Mouse (Mus musculus): Measurements from ENCODE around the gene L3mbtl1. TPM values are rescaled to one million over a fixed set of nuclear protein-coding genes. Genes with fewer than 3 reads are reported as not detected.

The L3mbtl1 gene
- polyA plus RNA-seq, 1 experiment from 2014 or later: 0.09 TPM

DNA sequence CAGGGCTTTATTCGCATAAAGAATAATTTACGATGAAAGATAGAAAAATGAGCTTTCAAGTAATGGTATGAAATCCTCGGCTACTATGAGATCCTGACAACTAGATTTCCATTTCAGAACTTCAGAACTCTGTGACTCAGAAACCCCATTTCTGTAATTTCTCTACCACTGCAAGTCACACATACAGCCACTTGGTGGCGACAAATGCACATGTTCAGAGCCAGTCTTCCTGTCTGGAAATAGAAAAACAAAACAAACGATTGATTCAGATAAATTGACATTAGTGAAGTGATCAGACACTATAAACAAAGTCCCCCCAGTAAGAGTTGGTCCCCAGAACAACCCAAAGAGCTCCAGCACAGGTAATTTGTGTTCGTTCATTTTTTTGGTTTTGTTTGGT lies 21.1 kb upstream of the L3mbtl1 start:
- Histone ChIP-seq H3K9me3 (ENCODE audit: control insufficient read depth, low read length) (no peaks in the 10 kb centered on the region), H3K27me3 (ENCODE audit: control insufficient read depth, insufficient read depth, low read depth, low read length) (no peaks in the 10 kb centered on the region; the same call in 1 of the 2 replicates), H3K4me3 (ENCODE audit: low read length) (no peak overlapping the region), H3K4me2 (ENCODE audit: low read depth, low read length) (0 out of 2 replicates have a peak overlapping the region, but pooled peaks have one; percentile 10), H3K4me1 (replicated peaks; ENCODE audit: control insufficient read depth, insufficient read depth, low read length) (no peaks in the 10 kb centered on the region), H3K36me3 (ENCODE audit: control insufficient read depth, insufficient read depth, low read length) (no peaks in the 10 kb centered on the region), H3K9ac (ENCODE audit: low read length) (no peak overlapping the region), H3K27ac (ENCODE audit: low read length) (no peak overlapping the region)
- WGBS: 11% methylated on average over 6 of the region's 6 CpGs
- peak; percentile 23; the same call in 1 of the 2 replicates for ATAC-seq (ENCODE audit: low read depth)

DNA sequence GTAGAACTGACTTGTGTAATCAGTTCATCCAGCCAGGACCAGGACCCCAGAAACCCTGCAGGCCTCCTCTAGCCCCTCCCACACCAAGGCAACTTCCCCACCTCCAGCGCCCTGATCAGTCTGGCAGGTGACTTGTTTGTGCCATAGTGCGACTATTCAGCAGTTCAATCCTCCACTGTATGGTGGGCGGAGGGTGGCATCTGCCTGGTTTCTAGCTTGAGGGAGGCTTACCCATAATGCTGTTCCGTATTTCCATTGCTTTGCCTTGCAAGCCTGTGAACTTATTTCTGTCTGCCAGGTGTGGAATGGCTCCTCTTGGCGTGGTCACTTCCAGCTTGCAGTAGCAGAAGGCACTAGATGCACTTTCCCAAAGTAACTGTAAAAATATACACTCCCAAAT lies 20.4 kb upstream of the L3mbtl1 start:
- no peaks in the 10 kb centered on the region for H3K9me3 ChIP-seq (ENCODE audit: control insufficient read depth, low read length)
- H3K4me3 ChIP-seq (ENCODE audit: low read length): no peak overlapping the region
- H3K4me2 ChIP-seq (ENCODE audit: low read depth, low read length): no peak overlapping the region
- no peak overlapping the region for H3K27ac ChIP-seq (ENCODE audit: low read length)
- no peak overlapping the region for H3K9ac ChIP-seq (ENCODE audit: low read length)
- 59% methylated on average over 5 of the region's 5 CpGs for WGBS
- no peaks in the 10 kb centered on the region; the same call in 1 of the 2 replicates for H3K27me3 ChIP-seq (ENCODE audit: control insufficient read depth, insufficient read depth, low read depth, low read length)
- no peaks in the 10 kb centered on the region for H3K36me3 ChIP-seq (ENCODE audit: control insufficient read depth, insufficient read depth, low read length)
- H3K4me1 ChIP-seq (replicated peaks; ENCODE audit: control insufficient read depth, insufficient read depth, low read length): no peaks in the 10 kb centered on the region
- no peak for ATAC-seq (ENCODE audit: low read depth)

GRCm38 (mm10) chr2:162924126-162924525 lies 19.1 kb upstream of the L3mbtl1 start:
- no peaks in the 10 kb centered on the region for H3K4me1 ChIP-seq (replicated peaks; ENCODE audit: control insufficient read depth, insufficient read depth, low read length)
- no peaks in the 10 kb centered on the region for H3K9me3 ChIP-seq (ENCODE audit: control insufficient read depth, low read length)
- ATAC-seq (ENCODE audit: low read depth): no peak
- 79% methylated on average over 5 of the region's 5 CpGs for WGBS
- H3K4me2 ChIP-seq (ENCODE audit: low read depth, low read length): no peak overlapping the region
- no peak overlapping the region for H3K27ac ChIP-seq (ENCODE audit: low read length)
- H3K4me3 ChIP-seq (ENCODE audit: low read length): no peak overlapping the region
- no peaks in the 10 kb centered on the region; the same call in 1 of the 2 replicates for H3K27me3 ChIP-seq (ENCODE audit: control insufficient read depth, insufficient read depth, low read depth, low read length)
- no peak overlapping the region for H3K9ac ChIP-seq (ENCODE audit: low read length)
- H3K36me3 ChIP-seq (ENCODE audit: control insufficient read depth, insufficient read depth, low read length): no peaks in the 10 kb centered on the region

- peaks cover 11% of the 10 kb centered on the region for H3K4me1 ChIP-seq (replicated peaks; ENCODE audit: control insufficient read depth, insufficient read depth, low read length)
- H3K36me3 ChIP-seq (ENCODE audit: control insufficient read depth, insufficient read depth, low read length): no peaks in the 10 kb centered on the region
- H3K4me2 ChIP-seq (ENCODE audit: low read depth, low read length): no peak overlapping the region
- H3K27ac ChIP-seq (ENCODE audit: low read length): no peak overlapping the region
- WGBS: 60% methylated on average over 3 of the region's 3 CpGs
- no peak for ATAC-seq (ENCODE audit: low read depth)
- no peak overlapping the region for H3K9ac ChIP-seq (ENCODE audit: low read length)
- no peaks in the 10 kb centered on the region for H3K9me3 ChIP-seq (ENCODE audit: control insufficient read depth, low read length)
- no peaks in the 10 kb centered on the region; the same call in 1 of the 2 replicates for H3K27me3 ChIP-seq (ENCODE audit: control insufficient read depth, insufficient read depth, low read depth, low read length)
- H3K4me3 ChIP-seq (ENCODE audit: low read length): no peak overlapping the region
Measured at GRCm38 (mm10) chr2:162927918-162928585, 15.2 kb upstream of the L3mbtl1 start.

- Histone ChIP-seq H3K36me3 (ENCODE audit: control insufficient read depth, insufficient read depth, low read length) (peaks cover 14% of the 10 kb centered on the region), H3K9ac (ENCODE audit: low read length) (no peak overlapping the region; the same call in 1 of the 2 replicates), H3K27ac (ENCODE audit: low read length) (no peak overlapping the region), H3K9me3 (ENCODE audit: control insufficient read depth, low read length) (no peaks in the 10 kb centered on the region), H3K27me3 (ENCODE audit: control insufficient read depth, insufficient read depth, low read depth, low read length) (no peaks in the 10 kb centered on the region; the same call in 1 of the 2 replicates), H3K4me2 (ENCODE audit: low read depth, low read length) (peak overlapping the region; percentile 85), H3K4me1 (replicated peaks; ENCODE audit: control insufficient read depth, insufficient read depth, low read length) (peaks cover 16% of the 10 kb centered on the region), H3K4me3 (ENCODE audit: low read length) (no peak overlapping the region)
- no peak for ATAC-seq (ENCODE audit: low read depth)
- WGBS: 28% methylated on average over 3 of the region's 3 CpGs
Measured at GRCm38 (mm10) chr2:162929704-162930103, 13.6 kb upstream of the L3mbtl1 start.

DNA sequence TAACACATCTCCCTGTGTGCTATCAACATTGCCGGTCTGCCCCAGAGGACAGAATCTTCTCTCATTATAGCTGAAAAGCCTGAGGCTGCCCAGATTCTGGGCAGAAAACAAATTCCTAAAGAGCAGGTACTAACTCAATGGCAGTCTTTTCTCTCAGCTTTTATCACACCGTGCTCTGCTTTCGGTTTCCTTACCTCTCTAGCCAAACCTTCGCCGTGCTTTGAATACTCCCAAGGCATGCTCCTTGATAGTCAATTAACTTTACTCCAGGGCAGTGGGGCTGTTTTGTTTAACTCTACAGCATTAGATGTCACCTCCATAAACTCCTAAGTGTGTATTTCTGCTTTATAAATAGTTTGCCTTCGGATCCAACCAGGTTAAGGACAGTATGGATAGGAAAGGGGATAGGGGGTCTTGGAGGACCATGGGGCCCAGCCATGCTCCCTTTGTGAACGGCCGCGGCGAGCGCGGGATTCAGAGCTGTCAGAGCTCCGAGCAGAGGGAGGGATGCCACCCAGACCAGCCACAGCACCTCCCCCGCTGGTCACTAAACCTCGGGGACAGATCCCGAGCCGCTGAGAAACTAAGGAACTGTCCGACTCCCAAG lies 12.7 kb upstream of the L3mbtl1 start:
- Histone ChIP-seq H3K4me1 (replicated peaks; ENCODE audit: control insufficient read depth, insufficient read depth, low read length) (peaks cover 16% of the 10 kb centered on the region), H3K4me2 (ENCODE audit: low read depth, low read length) (peak overlapping the region; percentile 85), H3K9me3 (ENCODE audit: control insufficient read depth, low read length) (no peaks in the 10 kb centered on the region), H3K4me3 (ENCODE audit: low read length) (peak overlapping the region; percentile 98), H3K9ac (ENCODE audit: low read length) (peak overlapping the region; percentile 100), H3K36me3 (ENCODE audit: control insufficient read depth, insufficient read depth, low read length) (peaks cover 18% of the 10 kb centered on the region), H3K27ac (ENCODE audit: low read length) (peak overlapping the region; percentile 97), H3K27me3 (ENCODE audit: control insufficient read depth, insufficient read depth, low read depth, low read length) (no peaks in the 10 kb centered on the region; the same call in 1 of the 2 replicates)
- WGBS: under 1% methylated on average over 18 of the region's 18 CpGs
- ATAC-seq (ENCODE audit: low read depth): peak; percentile 4; the same call in 1 of the 2 replicates

DNA sequence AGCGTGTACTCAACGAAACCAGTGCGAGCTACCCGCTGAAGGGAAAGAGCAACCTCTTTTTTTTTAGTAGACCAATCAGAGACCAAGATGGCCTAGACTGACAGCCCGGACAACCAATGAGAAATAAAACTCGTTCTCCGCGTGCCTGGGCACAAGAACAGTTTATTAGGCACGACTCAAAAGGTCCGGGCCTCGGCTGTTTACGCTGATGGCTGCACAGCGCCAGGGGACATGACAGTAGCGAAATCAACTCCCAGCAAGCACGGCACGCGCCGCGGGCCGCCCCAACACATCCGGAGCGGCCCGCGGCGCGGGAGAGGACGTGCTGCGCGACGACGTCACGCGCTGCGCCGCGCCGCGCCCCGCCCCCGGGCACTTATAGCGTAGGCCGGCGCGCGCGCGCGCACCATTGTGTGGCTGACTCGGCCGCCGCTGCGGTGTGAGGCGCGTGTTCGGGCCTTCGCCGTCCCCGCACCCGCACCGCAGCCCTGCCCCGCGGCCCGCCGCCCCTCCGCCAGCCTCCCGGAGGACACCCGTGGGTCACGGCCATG lies 12.1 kb upstream of the L3mbtl1 start, which contains the start of gene Srsf6:
Gene Srsf6, plus strand, starts transcription at position 406 of the 551 bp plus-strand sequence.
- peak; percentile 96 for ATAC-seq (ENCODE audit: low read depth)
- under 1% methylated on average over 35 of the region's 68 CpGs for WGBS
- no peaks in the 10 kb centered on the region; the same call in 1 of the 2 replicates for H3K27me3 ChIP-seq (ENCODE audit: control insufficient read depth, insufficient read depth, low read depth, low read length)
- peaks cover 20% of the 10 kb centered on the region for H3K36me3 ChIP-seq (ENCODE audit: control insufficient read depth, insufficient read depth, low read length)
- peak within 1 kb of the TSS; percentile 100 for H3K9ac ChIP-seq (ENCODE audit: low read length)
- peak within 1 kb of the TSS; percentile 97 for H3K27ac ChIP-seq (ENCODE audit: low read length)
- H3K9me3 ChIP-seq (ENCODE audit: control insufficient read depth, low read length): no peaks in the 10 kb centered on the region
- peak within 1 kb of the TSS; percentile 85 for H3K4me2 ChIP-seq (ENCODE audit: low read depth, low read length)
- H3K4me3 ChIP-seq (ENCODE audit: low read length): peak within 1 kb of the TSS; percentile 98
- H3K4me1 ChIP-seq (replicated peaks; ENCODE audit: control insufficient read depth, insufficient read depth, low read length): peaks cover 16% of the 10 kb centered on the region

- Histone ChIP-seq H3K36me3 (ENCODE audit: control insufficient read depth, insufficient read depth, low read length) (peaks cover 23% of the 10 kb centered on the region), H3K4me2 (ENCODE audit: low read depth, low read length) (peak overlapping the region; percentile 63), H3K27ac (ENCODE audit: low read length) (peak overlapping the region; percentile 97), H3K27me3 (ENCODE audit: control insufficient read depth, insufficient read depth, low read depth, low read length) (no peaks in the 10 kb centered on the region; the same call in 1 of the 2 replicates), H3K9me3 (ENCODE audit: control insufficient read depth, low read length) (no peaks in the 10 kb centered on the region), H3K4me1 (replicated peaks; ENCODE audit: control insufficient read depth, insufficient read depth, low read length) (peaks cover 16% of the 10 kb centered on the region), H3K9ac (ENCODE audit: low read length) (peak overlapping the region; percentile 100), H3K4me3 (ENCODE audit: low read length) (peak overlapping the region; percentile 98)
- ATAC-seq (ENCODE audit: low read depth): peak; percentile 62
- under 1% methylated on average over 79 of the region's 103 CpGs for WGBS
Measured at GRCm38 (mm10) chr2:162931674-162932650, 11.3 kb upstream of the L3mbtl1 start.
